Mouse (Mus musculus) Patski (cell line): ENCODE data around the gene Hivep3. TPM values are rescaled to one million over a fixed set of nuclear protein-coding genes. Genes with fewer than 3 reads are reported as not detected.

Experiments
- ATAC-seq: fragments of 100-300 bp; one replicate; pipeline ENCODE4 v1.8.0; 2021
- CTCF ChIA-PET: fragments of 350-600 bp; sonication (Branson Sonifier 250); formaldehyde crosslinking; loops from one replicate; lab custom pipeline; 2022; ENCODE audit warnings: inconsistent platforms; lab: Charles Lee
- POLR2A ChIA-PET: fragments of 350-600 bp; sonication (Branson Sonifier 250); formaldehyde crosslinking; loops from one replicate; lab custom pipeline; 2022; ENCODE audit warnings: antibody characterized with exemption, inconsistent platforms; lab: Charles Lee
- DNase-seq: peaks from one replicate; pipeline ENCODE4 v3.0.0-alpha.2; 2011; ENCODE audit warnings: low read depth, low spot score
- H3K27me3 ChIP-seq: fragments of 371-371 bp; one replicate; pipeline ENCODE4 v1.5.1; 2021
- CTCF ChIP-seq: fragments of 100-300 bp; IDR thresholded peaks from one replicate; pipeline ENCODE4 v1.5.1; 2021
- in situ Hi-C: fragments of 300-500 bp; cut with MboI; formaldehyde crosslinking; loops from 3 replicates; pipeline ENCODE4 v1.11.1; 2018; ENCODE audit warnings: low pct_unique_long_range_greater_than_20kb, mixed read lengths
- polyA plus RNA-seq: library from polyadenylated mRNA; unstranded; gene quantifications from one replicate; pipeline ENCODE4 v1.2.3, GENCODE M21; 2021

Gene Hivep3
- polyA plus RNA-seq, 1 experiment from 2014 or later, result 4.4 TPM

GRCm38 (mm10) chr4:119789495-119790148 is 56.0 kb downstream of the Hivep3 start:
- ChIA-PET CTCF (interaction anchor here (1.5 kb wide), 2 partner anchors 13 to 103 kb away, joined by 4 read pairs; no protein-coding TSS in a partner anchor), POLR2A (no interaction called here)
- DNase-seq (peak; percentile 85), ATAC-seq (peak; percentile 84)
- no peak for TF ChIP-seq CTCF
- in situ Hi-C loops, result no loop called here
- no peaks in the 10 kb centered on the region for H3K27me3 ChIP-seq

DNA sequence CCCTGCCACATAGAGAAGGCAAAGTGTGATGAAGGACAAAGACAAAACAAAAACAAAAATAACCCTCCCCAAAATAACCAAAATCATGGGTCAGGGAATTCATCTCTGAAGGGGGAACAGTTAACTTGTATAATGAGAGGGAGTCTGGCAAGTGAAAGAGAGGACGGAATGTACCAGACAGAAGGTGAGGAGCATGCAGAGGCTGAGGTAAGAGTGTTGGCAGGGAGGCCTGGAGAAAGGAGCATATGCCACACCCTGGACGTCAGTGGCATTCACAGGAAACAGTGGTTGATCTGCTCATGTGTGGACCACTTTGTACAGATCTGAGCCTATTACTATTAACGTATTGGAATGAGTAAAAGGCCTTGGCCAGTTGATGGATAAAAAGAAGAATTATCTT is 65.3 kb downstream of the Hivep3 start:
- ChIA-PET CTCF (interaction anchor here (0.9 kb wide), 1 partner anchor 10 kb away, joined by 3 read pairs; no protein-coding TSS in a partner anchor), POLR2A (no interaction called here)
- no peak for TF ChIP-seq CTCF
- in situ Hi-C loops, result no loop called here
- ATAC-seq (no peak), DNase-seq (no peak)
- peaks cover 2% of the 10 kb centered on the region for H3K27me3 ChIP-seq

DNA sequence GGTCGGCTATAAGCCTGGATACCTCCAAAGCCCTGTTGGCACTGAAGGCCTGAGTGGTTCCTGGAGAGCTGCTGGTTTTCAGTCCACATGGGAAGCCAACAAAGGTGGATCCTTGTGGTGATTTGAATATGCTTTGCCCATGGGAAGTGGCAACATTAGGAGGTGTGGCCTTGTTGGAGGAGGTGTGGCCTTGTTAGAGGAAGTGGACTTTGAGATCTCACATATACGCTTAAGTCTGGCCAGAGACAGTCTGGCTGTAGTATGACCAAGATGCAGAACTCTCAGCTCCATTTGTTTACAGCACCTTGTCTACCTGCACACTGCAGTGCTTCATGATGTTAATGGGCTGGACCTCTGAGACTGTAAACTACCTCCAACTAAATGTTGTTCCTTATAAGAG is 73.0 kb downstream of the Hivep3 start:
- ATAC-seq, result no peak
- no peak for DNase-seq
- H3K27me3 ChIP-seq, result no peaks in the 10 kb centered on the region
- in situ Hi-C loops, result loop anchor here (5.0 kb wide), 1 partner anchor 301 kb away; no protein-coding TSS in a partner anchor
- ChIA-PET CTCF (no interaction called here), POLR2A (no interaction called here)
- no peak for TF ChIP-seq CTCF

DNA sequence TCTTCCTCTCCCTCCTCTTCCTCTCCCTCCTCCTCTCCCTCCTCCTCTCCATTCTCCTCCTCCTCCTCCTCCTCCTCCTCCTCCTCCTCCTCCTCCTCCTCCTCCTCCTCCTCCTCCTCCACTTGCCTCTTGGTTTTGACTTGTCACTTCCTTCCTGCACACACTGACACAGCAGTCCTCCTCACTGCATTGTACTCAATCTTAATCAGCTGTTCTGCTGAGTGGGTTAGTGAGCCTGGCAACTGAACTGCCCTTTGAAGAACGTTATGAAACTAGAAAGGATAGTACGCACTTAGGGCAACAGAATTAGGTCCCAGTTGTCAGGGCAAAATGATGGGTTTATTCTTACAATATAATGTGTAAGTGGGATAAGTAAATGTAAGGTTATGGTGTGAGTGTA is 73.8 kb downstream of the Hivep3 start:
- TF ChIP-seq CTCF, result no peak
- DNase-seq (no peak), ATAC-seq (no peak)
- no peaks in the 10 kb centered on the region for H3K27me3 ChIP-seq
- in situ Hi-C loops, result loop anchor here (5.0 kb wide), 1 partner anchor 300 kb away; no protein-coding TSS in a partner anchor
- ChIA-PET CTCF (no interaction called here), POLR2A (no interaction called here)

DNA sequence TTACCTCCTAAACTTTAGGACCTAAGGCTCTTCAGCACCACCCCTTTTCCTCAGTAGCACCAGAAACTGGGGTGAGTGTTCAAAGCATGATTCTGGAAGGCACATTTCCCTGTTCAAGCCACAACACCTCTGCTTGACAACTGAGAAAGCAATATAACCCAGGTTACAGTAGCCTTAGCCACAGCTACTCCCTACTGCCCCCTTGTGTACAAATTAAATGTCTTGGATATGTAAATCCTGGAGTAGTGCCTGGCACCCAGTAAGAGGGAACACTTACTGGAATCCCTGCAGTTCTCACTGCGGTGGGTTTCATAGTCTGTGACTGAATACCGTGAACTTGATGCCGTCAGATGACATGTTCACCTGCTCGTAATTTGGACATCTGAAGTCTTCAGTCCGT is 75.7 kb downstream of the Hivep3 start:
- POLR2A ChIA-PET, result interaction anchor here (1.5 kb wide), 1 partner anchor 12 kb away, joined by 3 read pairs; no protein-coding TSS in a partner anchor
- DNase-seq (no peak), ATAC-seq (no peak)
- CTCF ChIA-PET, result interaction anchor here (0.9 to 1.4 kb wide), 2 partner anchors 10 to 176 kb away, joined by 3 to 4 read pairs; no protein-coding TSS in a partner anchor
- H3K27me3 ChIP-seq, result no peaks in the 10 kb centered on the region
- in situ Hi-C loops, result loop anchor here (5.0 kb wide), 1 partner anchor 298 kb away; no protein-coding TSS in a partner anchor
- TF ChIP-seq CTCF, result peak; percentile 70

GRCm38 (mm10) chr4:119812775-119813174 is 79.2 kb downstream of the Hivep3 start:
- no peak for TF ChIP-seq CTCF
- ATAC-seq (no peak), DNase-seq (no peak)
- ChIA-PET POLR2A (interaction anchor here (0.8 kb wide), 1 partner anchor 23 kb away, joined by 4 read pairs; no protein-coding TSS in a partner anchor), CTCF (no interaction called here)
- in situ Hi-C loops, result no loop called here
- H3K27me3 ChIP-seq, result no peaks in the 10 kb centered on the region

- in situ Hi-C loops, result no loop called here
- TF ChIP-seq CTCF, result no peak
Measured at GRCm38 (mm10) chr4:119813500-119814184, 80.1 kb downstream of the Hivep3 start.

GRCm38 (mm10) chr4:119814185-119815132 is 80.9 kb downstream of the Hivep3 start:
- in situ Hi-C loops, result no loop called here
- H3K27me3 ChIP-seq, result no peaks in the 10 kb centered on the region
- peak; percentile 78 for TF ChIP-seq CTCF
- no peak for DNase-seq
- POLR2A ChIA-PET, result interaction anchor here (0.6 kb wide), 1 partner anchor 204 kb away, joined by 3 read pairs; no protein-coding TSS in a partner anchor
- ATAC-seq, result no peak
- CTCF ChIA-PET, result interaction anchor here (0.7 kb wide), 1 partner anchor 31 kb away, joined by 3 read pairs; no protein-coding TSS in a partner anchor

More at GRCm38 (mm10) chr4:119813500-119814184, 80.1 kb downstream of the Hivep3 start:
- CTCF ChIA-PET, result no interaction called here
- POLR2A ChIA-PET, result interaction anchor here (0.8 kb wide), 1 partner anchor 22 kb away, joined by 4 read pairs; no protein-coding TSS in a partner anchor
- ATAC-seq, result no peak
- no peak for DNase-seq
- no peaks in the 10 kb centered on the region for H3K27me3 ChIP-seq

- DNase-seq, result no peak
- TF ChIP-seq CTCF, result no peak
- in situ Hi-C loops, result no loop called here
- POLR2A ChIA-PET, result no interaction called here
- CTCF ChIA-PET, result no interaction called here
- no peaks in the 10 kb centered on the region for H3K27me3 ChIP-seq
- no peak for ATAC-seq
Measured at GRCm38 (mm10) chr4:119815133-119815792, 81.7 kb downstream of the Hivep3 start.
